Mouse (Mus musculus) kidney, adult 2 months (tissue): ENCODE measurements around the gene Gm28047. TPM values are rescaled to one million over a fixed set of nuclear protein-coding genes. Genes with fewer than 3 reads are reported as not detected.

ENCODE experiments used
- DNase-seq: peaks from one replicate; pipeline ENCODE4 v3.0.0; 2021
- H3K27ac ChIP-seq: fragments of 200-500 bp; 2 replicates; pipeline ENCODE4 v1.5.1; 2012; ENCODE audit warnings: low read depth, low read length, control low read depth, inconsistent platforms; ENCODE audit not compliant: insufficient read depth
- H3K27me3 ChIP-seq: fragments of 200-500 bp; replicated peaks from 2 replicates; pipeline ENCODE4 v1.6.1; 2012; ENCODE audit warnings: mild to moderate bottlenecking, moderate library complexity, low read length, inconsistent platforms; ENCODE audit not compliant: control insufficient read depth, insufficient read depth
- H3K36me3 ChIP-seq: fragments of 200-500 bp; 2 replicates; pipeline ENCODE4 v1.6.1; 2012; ENCODE audit warnings: mild to moderate bottlenecking, moderate library complexity, low read length, inconsistent platforms; ENCODE audit not compliant: control insufficient read depth, insufficient read depth
- H3K4me1 ChIP-seq: fragments of 200-500 bp; 2 replicates; pipeline ENCODE4 v1.6.1; 2011; ENCODE audit warnings: low read length; ENCODE audit not compliant: control insufficient read depth, insufficient read depth
- H3K4me3 ChIP-seq: fragments of 200-500 bp; 2 replicates; pipeline ENCODE4 v1.5.1; 2011; ENCODE audit warnings: mild to moderate bottlenecking, low read depth, low read length, control low read depth; ENCODE audit not compliant: insufficient read depth
- CTCF ChIP-seq: fragments of 200-500 bp; conservative IDR thresholded peaks from 2 replicates; pipeline ENCODE4 v1.5.1; 2011; ENCODE audit warnings: low read depth, mild to moderate bottlenecking, control low read depth, low read length, moderate library complexity, mixed read lengths; ENCODE audit not compliant: insufficient read depth, insufficient read length
- POLR2A ChIP-seq: fragments of 200-500 bp; IDR thresholded peaks from one replicate; pipeline ENCODE4 v1.6.1; 2011; ENCODE audit warnings: low read depth, low read length, control low read depth
- WGBS: fragments of 180-500 bp; shearing (Covaris S2); methylation state at CpG from one replicate; pipeline ENCODE4 v1.1.7; 2018; 5-methylcytosine and 5-hydroxymethylcytosine counted together
- polyA plus RNA-seq: library from polyadenylated mRNA; depleted of rRNA; stranded (reverse); fragments of >200 nt; gene quantifications from 2 replicates; pipeline ENCODE4 v1.2.3, GENCODE M21; 2012

The Gm28047 gene
- polyA plus RNA-seq, 1 experiment: not detected

DNA sequence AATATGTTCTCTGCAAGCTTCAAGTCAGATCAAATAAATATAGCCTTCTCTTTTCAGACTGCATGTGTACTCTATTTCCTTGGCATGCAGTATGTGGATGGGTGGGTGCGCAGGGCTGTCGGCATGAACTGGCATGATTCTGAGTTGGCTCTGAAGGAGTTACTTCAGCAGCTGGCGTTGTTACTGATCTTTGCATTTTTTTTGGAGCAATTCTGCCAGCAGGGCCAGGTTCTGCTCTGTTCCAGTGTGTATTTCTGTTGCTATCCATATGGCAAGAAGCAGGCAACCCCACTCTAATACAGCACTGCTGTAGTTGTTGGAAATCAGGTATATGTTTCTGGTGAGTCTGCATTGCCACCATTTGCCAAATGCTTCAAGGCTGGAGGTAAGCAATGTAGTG is 10.9 kb upstream of the Gm28047 start:
- no peaks in the 10 kb centered on the region for H3K4me1 ChIP-seq
- TF ChIP-seq POLR2A (no peak), CTCF (no peak)
- no peak overlapping the region for H3K27ac ChIP-seq
- DNase-seq: no peak
- WGBS: 87% methylated on average over 3 of the region's 3 CpGs
- H3K4me3 ChIP-seq: no peak overlapping the region
- H3K36me3 ChIP-seq: no peaks in the 10 kb centered on the region
- H3K27me3 ChIP-seq: no peaks in the 10 kb centered on the region

DNA sequence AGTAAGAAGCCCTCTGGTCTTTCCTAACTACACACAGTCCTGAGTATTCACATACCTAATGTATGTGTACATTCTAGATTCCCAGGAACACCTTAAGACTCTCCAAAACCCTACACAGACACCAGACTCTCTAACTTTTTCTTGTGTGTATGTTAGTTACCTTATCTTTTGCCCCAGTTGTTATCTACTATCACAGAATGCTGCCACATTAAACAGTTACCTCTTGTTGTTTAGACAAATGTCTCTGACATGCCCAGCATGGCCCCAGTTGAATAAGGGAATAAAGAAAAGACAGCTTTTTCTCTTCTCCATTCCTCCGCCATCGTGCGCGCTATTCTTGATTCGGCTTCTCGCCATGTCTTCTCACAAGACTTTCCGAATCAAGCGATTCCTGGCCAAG is 9.8 kb upstream of the Gm28047 start:
- no peak overlapping the region for H3K27ac ChIP-seq
- no peaks in the 10 kb centered on the region for H3K27me3 ChIP-seq
- DNase-seq: no peak
- H3K4me3 ChIP-seq: no peak overlapping the region
- TF ChIP-seq CTCF: no peak
- TF ChIP-seq POLR2A: no peak
- 94% methylated on average over 8 of the region's 8 CpGs for WGBS
- H3K4me1 ChIP-seq: no peaks in the 10 kb centered on the region
- no peaks in the 10 kb centered on the region for H3K36me3 ChIP-seq

DNA sequence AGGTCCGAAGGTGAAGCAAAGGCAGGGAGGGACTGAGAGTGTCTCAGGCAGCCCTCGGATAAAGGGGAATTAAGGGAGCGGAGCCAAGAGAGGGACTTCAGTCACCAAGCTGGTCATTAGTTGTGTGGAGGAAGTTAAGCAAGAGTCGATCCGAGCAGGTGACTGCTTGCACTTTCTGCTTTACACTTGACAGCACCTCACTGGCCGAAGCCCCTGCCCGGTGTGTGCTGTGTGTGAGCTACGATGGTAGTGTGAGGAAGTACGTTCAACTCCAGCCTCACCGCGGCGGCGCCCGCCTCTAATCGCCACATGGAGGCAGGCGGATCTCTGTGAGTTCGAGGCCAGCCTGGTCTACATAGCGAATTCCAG is 804 bp upstream of the Gm28047 start:
- 2% methylated on average over 18 of the region's 18 CpGs for WGBS
- Histone ChIP-seq H3K4me3 (peak overlapping the region; percentile 74), H3K27ac (peak overlapping the region; percentile 57; the same call in 1 of the 2 replicates), H3K4me1 (peaks cover 6% of the 10 kb centered on the region; the same call in 1 of the 2 replicates), H3K27me3 (no peaks in the 10 kb centered on the region), H3K36me3 (no peaks in the 10 kb centered on the region)
- no peak for TF ChIP-seq CTCF
- TF ChIP-seq POLR2A: no peak
- no peak for DNase-seq

DNA sequence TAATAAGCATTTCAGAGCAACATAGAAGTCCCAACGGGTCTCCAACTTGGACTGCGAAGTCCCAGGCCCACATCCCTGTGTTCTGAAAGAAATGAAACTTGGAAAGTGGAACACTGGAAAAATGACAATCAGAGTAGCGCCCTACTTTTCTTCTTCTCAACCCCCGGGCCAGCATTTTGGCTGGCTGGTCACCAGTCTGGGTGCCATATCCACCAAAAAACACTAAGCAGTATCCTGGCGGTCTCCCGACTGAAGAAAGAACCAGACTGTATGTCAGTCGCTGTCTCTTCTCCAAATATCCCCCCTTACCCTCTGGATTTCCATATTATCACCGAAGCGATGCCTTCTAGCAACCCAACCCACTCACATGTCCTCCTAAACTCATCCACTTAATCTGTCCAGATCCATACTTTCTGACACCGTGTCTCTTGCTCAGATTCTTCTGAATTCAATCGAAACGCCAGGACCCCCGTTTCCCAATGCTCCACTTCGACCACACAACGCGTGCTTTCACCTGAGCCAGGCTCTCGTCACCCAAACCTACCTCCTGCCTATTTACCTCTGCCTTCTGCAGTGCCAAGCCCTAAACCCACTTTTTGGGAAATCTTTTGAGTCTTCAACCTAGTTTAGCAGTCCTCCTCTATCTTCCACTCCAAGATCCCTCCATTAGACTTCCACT is 437 bp downstream of the Gm28047 start:
- 2% methylated on average over 17 of the region's 17 CpGs for WGBS

DNA sequence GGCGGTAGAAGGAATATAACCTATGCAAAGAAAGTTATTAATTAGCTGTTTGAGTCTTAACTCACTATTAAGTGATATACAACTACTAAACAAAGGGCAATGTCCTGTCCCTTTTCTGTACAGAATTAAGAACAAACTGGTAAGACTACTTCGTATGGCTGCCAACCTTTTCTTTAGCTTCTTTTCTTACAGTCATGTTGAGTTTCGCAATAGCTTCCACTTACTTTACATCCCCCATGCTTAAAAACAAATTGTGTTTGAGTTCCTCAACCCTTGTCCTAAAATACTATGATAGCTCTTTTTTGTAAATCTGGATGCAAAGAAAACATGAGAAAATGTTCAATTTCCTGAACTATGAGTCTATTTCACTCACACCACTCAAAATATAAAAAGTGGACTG is 1.7 kb downstream of the Gm28047 start:
- TF ChIP-seq CTCF (no peak), POLR2A (no peak)
- no peaks in the 10 kb centered on the region for H3K27me3 ChIP-seq
- no peak overlapping the region for H3K27ac ChIP-seq
- H3K4me1 ChIP-seq: peaks cover 6% of the 10 kb centered on the region; the same call in 1 of the 2 replicates
- no peaks in the 10 kb centered on the region for H3K36me3 ChIP-seq
- no peak for DNase-seq
- no peak overlapping the region for H3K4me3 ChIP-seq
- WGBS: 54% methylated on average over 3 of the region's 3 CpGs

More for the DNA sequence above, 437 bp downstream of the Gm28047 start:
- TF ChIP-seq CTCF: no peak
- no peak for TF ChIP-seq POLR2A
- H3K4me3 ChIP-seq: peak overlapping the region; percentile 74
- peak overlapping the region; percentile 63; the same call in 1 of the 2 replicates for H3K27ac ChIP-seq
- H3K4me1 ChIP-seq: peaks cover 6% of the 10 kb centered on the region; the same call in 1 of the 2 replicates
- no peaks in the 10 kb centered on the region for H3K27me3 ChIP-seq
- peak; percentile 14 for DNase-seq
- no peaks in the 10 kb centered on the region for H3K36me3 ChIP-seq

GRCm38 (mm10) chr15:102622536-102622935 is 2.3 kb downstream of the Gm28047 start:
- TF ChIP-seq CTCF: no peak
- no peak for TF ChIP-seq POLR2A
- Histone ChIP-seq H3K4me1 (peaks cover 6% of the 10 kb centered on the region; the same call in 1 of the 2 replicates), H3K27me3 (no peaks in the 10 kb centered on the region), H3K27ac (no peak overlapping the region), H3K36me3 (no peaks in the 10 kb centered on the region), H3K4me3 (no peak overlapping the region)
- DNase-seq: no peak

GRCm38 (mm10) chr15:102620765-102621164 is 4.1 kb downstream of the Gm28047 start:
- DNase-seq: no peak
- Histone ChIP-seq H3K4me1 (peaks cover 3% of the 10 kb centered on the region; the same call in 1 of the 2 replicates), H3K36me3 (no peaks in the 10 kb centered on the region), H3K4me3 (no peak overlapping the region), H3K27ac (no peak overlapping the region), H3K27me3 (no peaks in the 10 kb centered on the region)
- whole genome bisulfite sequencing: 85% methylated on average over 1 of the region's 1 CpGs
- TF ChIP-seq POLR2A (no peak), CTCF (no peak)

DNA sequence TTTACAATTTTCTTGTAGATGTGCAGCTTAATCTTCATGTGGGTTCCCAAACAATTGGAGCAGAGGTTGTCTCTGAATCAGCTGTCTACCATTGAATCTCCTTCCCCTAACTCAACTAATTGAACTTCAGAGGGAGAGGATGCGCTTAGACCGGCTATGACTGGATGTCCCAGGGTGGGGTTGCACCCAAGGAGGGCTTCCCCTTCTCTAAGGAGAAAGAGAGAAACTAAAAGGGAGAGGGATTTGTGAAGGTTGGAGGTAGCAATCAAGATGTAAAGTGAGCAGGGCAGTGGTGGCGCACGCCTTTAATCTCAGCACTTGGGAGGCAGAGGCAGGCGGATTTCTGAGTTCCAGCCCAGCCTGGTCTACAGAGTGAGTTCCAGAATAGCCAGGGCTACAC is 5.4 kb downstream of the Gm28047 start:
- H3K36me3 ChIP-seq: no peaks in the 10 kb centered on the region
- DNase-seq: no peak
- 97% methylated on average over 5 of the region's 5 CpGs for WGBS
- TF ChIP-seq POLR2A (no peak), CTCF (no peak)
- H3K4me1 ChIP-seq: no peaks in the 10 kb centered on the region; the same call in 1 of the 2 replicates
- no peaks in the 10 kb centered on the region for H3K27me3 ChIP-seq
- no peak overlapping the region for H3K4me3 ChIP-seq
- no peak overlapping the region for H3K27ac ChIP-seq
